Comparison of ENCODE assay signal across 24 mouse cellular contexts in genomic region chr7:128727701-128728100, GRCm38 (mm10).
"Had no signal": no experiment of that assay in that cellular context is flagged by ENCODE, and none has a peak within 500 bp of the region (broad histone marks: within the 10 kb centered on the region; RNA-seq: fewer than 3 reads in every experiment).

No protein-coding gene starts in this region.

- H3K27me3 ChIP-seq: heart, embryonic 13.5 days; heart, embryonic 15.5 days; hindbrain, embryonic 13.5 days; hindbrain, embryonic 15.5 days; intestine, embryonic 15.5 days; kidney, embryonic 15.5 days; limb, embryonic 12.5 days; liver, embryonic 13.5 days; liver, embryonic 15.5 days had no signal

- DNase-seq: gastrocnemius, postnatal 14 days; gastrocnemius, postnatal 36 days; heart, adult 18-20 months; heart, postnatal 14 days; heart, postnatal 36 days; kidney, adult 11 months; kidney, adult 2 months; kidney, adult 9 months; kidney, postnatal 14 days; kidney, postnatal 36 days; liver; liver, embryonic 13.5 days; liver, postnatal 0 days had no signal

- H3K9me3 ChIP-seq: heart, embryonic 13.5 days; heart, embryonic 15.5 days; hindbrain, embryonic 13.5 days; hindbrain, embryonic 15.5 days; intestine, embryonic 15.5 days; kidney, embryonic 15.5 days; limb, embryonic 10.5 days; limb, embryonic 12.5 days; liver, embryonic 13.5 days; liver, embryonic 15.5 days had no signal

- H3K4me3 ChIP-seq: heart, embryonic 13.5 days; heart, embryonic 15.5 days; hindbrain, embryonic 13.5 days; hindbrain, embryonic 15.5 days; intestine, embryonic 15.5 days; kidney, embryonic 15.5 days; layer of hippocampus, adult 2 months; left cerebral cortex, adult 2 months; limb, embryonic 10.5 days; limb, embryonic 12.5 days; liver, embryonic 13.5 days; liver, embryonic 15.5 days had no signal
